Mouse (Mus musculus): ENCODE data around the gene Lhfpl2. TPM values are rescaled to one million over a fixed set of nuclear protein-coding genes. Genes with fewer than 3 reads are reported as not detected.
A peak's percentile ranks its signal among the peaks of the same experiment; 100 is the strongest.

Lhfpl2 gene
- polyA plus RNA-seq, 1 experiment from 2014 or later: 21.7 TPM

DNA sequence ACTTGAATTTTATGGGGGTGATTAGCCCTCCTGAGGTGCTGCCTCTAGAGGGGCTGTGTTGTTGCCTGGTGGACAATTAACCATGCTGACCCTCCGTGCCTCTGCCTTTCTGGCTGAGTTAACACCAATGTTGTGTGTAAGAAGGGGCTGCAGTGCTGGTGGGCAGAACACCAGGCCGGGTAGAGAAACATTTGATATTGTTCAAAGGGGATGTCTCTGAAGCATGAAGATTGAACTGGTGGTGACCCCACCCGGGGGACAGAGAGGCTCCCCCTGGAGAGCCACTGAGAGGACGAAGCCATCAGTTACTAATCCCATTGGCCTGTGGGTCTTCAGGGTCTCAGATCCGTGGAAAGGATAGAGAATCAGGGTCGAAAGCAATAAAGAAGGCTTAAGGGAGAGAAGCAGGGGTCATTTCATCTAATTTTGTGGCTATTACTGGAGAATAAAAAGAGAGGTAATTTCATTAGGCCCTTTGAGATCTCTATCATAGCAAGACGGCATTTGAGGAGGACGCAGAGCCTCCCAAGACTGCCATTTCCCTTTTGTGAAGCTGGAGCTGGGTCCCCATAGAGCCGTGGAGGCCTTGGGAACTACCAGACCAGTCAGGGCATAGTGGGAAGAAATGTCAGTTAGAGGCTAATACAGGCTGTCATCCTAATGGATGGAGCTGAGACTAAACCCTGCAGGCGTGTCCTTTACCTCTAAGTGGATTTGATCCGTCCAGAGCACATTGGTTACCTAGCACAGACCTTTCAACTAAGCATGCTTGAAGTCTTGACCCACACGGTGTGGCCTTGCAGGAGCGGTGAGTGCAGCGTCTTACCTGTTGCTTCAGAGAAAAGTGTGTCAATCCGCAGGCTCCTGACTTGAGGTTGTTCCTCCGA lies 12.1 kb downstream of the Lhfpl2 start:
- 29% methylated on average over 16 of the region's 16 CpGs for WGBS
- Histone ChIP-seq H3K27me3 (peaks cover 98% of the 10 kb centered on the region), H3K4me2 (no peak overlapping the region), H3K36me3 (no peaks in the 10 kb centered on the region), H3K4me3 (no peak overlapping the region), H3K9ac (no peak overlapping the region), H3K9me3 (no peaks in the 10 kb centered on the region), H3K27ac (replicated peaks) (no peak overlapping the region), H3K4me1 (replicated peaks) (peaks cover 38% of the 10 kb centered on the region)
- no peak for ATAC-seq (ENCODE audit: low read depth)

DNA sequence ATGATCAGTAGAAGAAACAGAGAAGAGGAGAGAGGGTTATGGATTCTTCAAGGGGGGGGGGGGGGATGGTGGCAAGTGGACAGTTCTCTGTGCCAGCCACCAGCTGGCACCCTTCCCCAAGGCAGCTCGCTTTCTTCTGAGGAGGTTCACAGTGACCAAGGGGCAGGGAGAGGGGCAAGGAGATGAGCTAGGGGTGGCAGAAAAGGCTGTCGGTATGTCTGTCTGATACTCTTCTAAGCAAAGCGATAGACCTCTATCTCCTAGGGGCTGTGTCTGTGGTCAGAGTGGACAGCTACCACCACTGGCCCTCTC lies 12.7 kb downstream of the Lhfpl2 start:
- H3K27me3 ChIP-seq: peaks cover 98% of the 10 kb centered on the region
- no peak overlapping the region for H3K4me3 ChIP-seq
- 75% methylated on average over 3 of the region's 3 CpGs for WGBS
- peaks cover 32% of the 10 kb centered on the region for H3K4me1 ChIP-seq (replicated peaks)
- H3K27ac ChIP-seq (replicated peaks): no peak overlapping the region
- no peak for ATAC-seq (ENCODE audit: low read depth)
- H3K9me3 ChIP-seq: no peaks in the 10 kb centered on the region
- no peak overlapping the region for H3K9ac ChIP-seq
- no peaks in the 10 kb centered on the region for H3K36me3 ChIP-seq
- no peak overlapping the region for H3K4me2 ChIP-seq

DNA sequence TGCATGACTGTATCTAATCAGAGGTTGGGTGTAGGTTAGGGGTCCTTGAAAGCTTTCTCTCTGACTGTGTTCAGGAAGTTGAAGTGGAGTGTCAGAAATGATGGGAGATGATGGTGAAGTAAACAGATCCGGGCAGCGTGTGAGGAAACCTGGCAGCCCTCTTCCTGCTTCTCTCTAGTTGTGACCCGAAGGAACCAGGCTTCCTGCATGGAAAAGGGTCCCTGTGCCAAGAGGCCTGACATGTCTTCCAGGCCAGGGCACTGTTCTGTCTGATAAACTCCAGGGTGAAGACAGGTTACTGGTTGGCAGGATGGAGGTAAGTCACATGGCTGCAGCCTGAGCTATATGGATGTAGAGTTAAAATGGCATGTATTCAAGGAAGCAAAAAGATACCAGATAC lies 13.3 kb downstream of the Lhfpl2 start:
- WGBS: 96% methylated on average over 3 of the region's 3 CpGs
- no peaks in the 10 kb centered on the region for H3K9me3 ChIP-seq

DNA sequence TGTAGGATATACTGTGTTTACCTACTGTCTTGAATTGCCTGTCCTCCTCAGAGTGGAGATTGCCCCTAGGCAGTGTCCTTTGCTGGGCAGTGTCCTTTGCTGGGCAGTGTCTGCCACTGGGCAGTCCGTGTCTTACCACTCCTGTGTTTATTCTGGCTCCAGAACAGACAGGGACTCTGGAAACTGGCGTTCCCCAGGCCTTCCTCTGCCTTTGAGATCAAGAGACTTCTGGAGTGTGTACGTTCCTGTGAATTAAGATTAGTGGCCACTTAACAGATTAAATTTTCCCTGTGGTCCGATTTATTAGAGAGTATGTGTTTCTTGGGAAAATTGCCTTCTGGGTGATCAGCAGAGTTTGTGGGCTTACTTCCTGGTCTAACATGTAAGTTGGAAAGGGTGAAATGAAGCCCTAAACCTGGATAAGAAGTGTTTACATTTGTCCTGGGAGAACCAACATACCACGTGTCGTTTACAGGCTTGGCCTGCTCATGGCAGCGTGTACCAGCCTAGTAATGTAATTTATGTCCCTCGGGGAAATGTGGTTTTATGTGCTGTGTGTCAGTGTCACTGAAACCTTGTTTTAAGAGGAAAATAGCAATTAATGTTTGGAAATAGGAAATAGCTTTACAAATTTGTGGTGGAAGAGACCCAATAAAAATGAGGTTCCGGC lies 15.6 kb downstream of the Lhfpl2 start:
- no peak for ATAC-seq (ENCODE audit: low read depth)
- Histone ChIP-seq H3K4me3 (no peak overlapping the region), H3K36me3 (no peaks in the 10 kb centered on the region), H3K4me1 (replicated peaks) (peaks cover 37% of the 10 kb centered on the region), H3K9me3 (no peaks in the 10 kb centered on the region), H3K9ac (no peak overlapping the region), H3K27me3 (peaks cover 92% of the 10 kb centered on the region), H3K4me2 (no peak overlapping the region), H3K27ac (replicated peaks) (no peak overlapping the region)
- WGBS: 44% methylated on average over 9 of the region's 9 CpGs

More for the DNA sequence above, 13.3 kb downstream of the Lhfpl2 start:
- H3K4me1 ChIP-seq (replicated peaks): peaks cover 28% of the 10 kb centered on the region
- H3K9ac ChIP-seq: no peak overlapping the region
- H3K36me3 ChIP-seq: no peaks in the 10 kb centered on the region
- H3K4me2 ChIP-seq: no peak overlapping the region
- ATAC-seq (ENCODE audit: low read depth): no peak
- H3K27me3 ChIP-seq: peaks cover 98% of the 10 kb centered on the region
- no peak overlapping the region for H3K4me3 ChIP-seq
- H3K27ac ChIP-seq (replicated peaks): no peak overlapping the region

DNA sequence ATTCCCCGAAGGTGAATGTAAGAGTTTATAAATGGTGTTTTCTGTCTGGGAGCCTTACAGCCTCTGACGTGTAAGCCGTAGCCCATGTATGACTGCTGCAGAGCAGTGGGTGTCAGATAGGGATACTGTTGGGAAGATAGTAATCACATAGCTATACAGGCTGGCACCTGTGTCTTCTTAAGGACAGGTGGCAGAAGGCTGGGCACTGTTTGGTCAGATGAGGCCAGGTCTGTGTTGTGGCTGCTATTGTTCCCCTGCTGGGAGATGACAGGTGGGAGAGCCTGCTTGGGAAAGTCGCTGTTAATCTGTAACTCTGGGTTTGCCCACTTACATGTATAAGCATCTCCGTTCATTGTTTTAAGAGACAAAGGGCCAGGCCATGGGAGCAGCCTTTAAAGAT lies 16.1 kb downstream of the Lhfpl2 start:
- H3K27ac ChIP-seq (replicated peaks): no peak overlapping the region
- H3K4me1 ChIP-seq (replicated peaks): peaks cover 37% of the 10 kb centered on the region
- H3K27me3 ChIP-seq: peaks cover 90% of the 10 kb centered on the region
- no peak overlapping the region for H3K4me3 ChIP-seq
- H3K36me3 ChIP-seq: no peaks in the 10 kb centered on the region
- H3K9me3 ChIP-seq: no peaks in the 10 kb centered on the region
- H3K4me2 ChIP-seq: no peak overlapping the region
- ATAC-seq (ENCODE audit: low read depth): no peak
- WGBS: 43% methylated on average over 5 of the region's 5 CpGs
- H3K9ac ChIP-seq: no peak overlapping the region

DNA sequence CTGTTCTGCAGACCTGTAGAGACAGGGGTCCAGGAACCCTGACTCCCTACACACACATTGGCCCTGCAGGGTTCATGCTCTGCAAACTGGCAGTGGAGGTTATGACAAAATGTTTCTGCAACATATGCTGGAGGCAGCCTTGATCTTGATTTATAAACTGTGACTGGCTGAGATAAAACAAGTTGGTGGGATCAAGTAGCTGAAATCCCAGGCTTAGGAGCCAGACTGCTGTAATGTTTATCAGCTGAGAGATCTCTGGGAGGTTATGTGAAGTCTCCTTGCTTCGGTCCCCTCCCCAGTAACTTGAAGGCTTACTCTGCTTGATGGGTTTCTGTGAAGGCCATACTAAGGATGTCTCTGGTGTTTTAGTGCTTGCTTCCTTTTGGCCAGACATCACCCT lies 17.6 kb downstream of the Lhfpl2 start:
- Histone ChIP-seq H3K4me2 (no peak overlapping the region), H3K4me3 (no peak overlapping the region), H3K27ac (replicated peaks) (no peak overlapping the region), H3K9ac (no peak overlapping the region), H3K4me1 (replicated peaks) (peaks cover 28% of the 10 kb centered on the region), H3K9me3 (no peaks in the 10 kb centered on the region), H3K27me3 (peaks cover 88% of the 10 kb centered on the region), H3K36me3 (no peaks in the 10 kb centered on the region)
- WGBS: 75% methylated on average over 1 of the region's 1 CpGs
- no peak for ATAC-seq (ENCODE audit: low read depth)

DNA sequence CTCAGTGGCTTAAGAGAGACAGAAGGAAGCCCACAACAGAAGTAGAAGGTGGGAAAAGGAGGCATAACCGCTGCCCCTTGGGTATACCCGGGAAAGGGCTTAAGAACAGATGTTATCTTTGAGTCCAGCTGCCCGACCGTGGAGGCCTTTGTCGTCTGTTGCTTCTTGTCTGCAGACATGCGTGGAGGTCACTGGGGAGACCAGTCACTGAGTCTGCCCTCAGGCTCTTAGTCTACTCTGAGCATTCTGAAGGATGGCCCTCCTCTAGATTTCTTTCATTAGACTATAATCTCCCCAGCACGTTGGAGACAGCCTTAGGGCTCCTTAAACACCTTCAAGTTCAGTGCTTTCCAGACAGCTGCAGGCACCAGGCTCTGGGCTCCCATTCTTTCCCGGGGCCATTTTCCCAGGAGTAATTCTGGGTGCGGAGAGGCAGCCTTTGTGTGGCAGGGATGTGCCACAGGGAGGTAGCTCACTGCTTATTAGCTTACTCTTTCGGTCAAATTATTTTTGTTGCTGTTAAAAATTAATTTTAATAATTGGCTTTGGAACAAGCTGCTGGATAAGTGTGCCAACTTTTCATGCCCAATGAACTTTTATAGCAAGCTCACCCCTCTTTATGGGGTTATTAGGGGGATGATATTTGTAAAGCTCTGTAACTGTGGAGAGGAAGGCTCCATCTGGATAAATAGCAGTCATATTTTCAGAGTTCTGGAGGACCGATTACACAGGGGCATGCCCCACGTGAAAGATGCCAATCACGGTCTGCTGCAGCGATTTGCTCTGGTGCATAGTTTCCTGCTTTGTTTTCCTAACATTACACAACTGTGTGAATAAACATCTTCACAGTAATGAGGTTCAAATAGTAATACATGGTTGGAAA lies 19.8 kb downstream of the Lhfpl2 start:
- ATAC-seq (ENCODE audit: low read depth): no peak
- Histone ChIP-seq H3K36me3 (no peaks in the 10 kb centered on the region), H3K9me3 (no peaks in the 10 kb centered on the region), H3K27ac (replicated peaks) (no peak overlapping the region), H3K4me2 (no peak overlapping the region), H3K9ac (no peak overlapping the region), H3K4me3 (no peak overlapping the region), H3K4me1 (replicated peaks) (peaks cover 28% of the 10 kb centered on the region), H3K27me3 (peaks cover 75% of the 10 kb centered on the region)
- 46% methylated on average over 14 of the region's 14 CpGs for WGBS

DNA sequence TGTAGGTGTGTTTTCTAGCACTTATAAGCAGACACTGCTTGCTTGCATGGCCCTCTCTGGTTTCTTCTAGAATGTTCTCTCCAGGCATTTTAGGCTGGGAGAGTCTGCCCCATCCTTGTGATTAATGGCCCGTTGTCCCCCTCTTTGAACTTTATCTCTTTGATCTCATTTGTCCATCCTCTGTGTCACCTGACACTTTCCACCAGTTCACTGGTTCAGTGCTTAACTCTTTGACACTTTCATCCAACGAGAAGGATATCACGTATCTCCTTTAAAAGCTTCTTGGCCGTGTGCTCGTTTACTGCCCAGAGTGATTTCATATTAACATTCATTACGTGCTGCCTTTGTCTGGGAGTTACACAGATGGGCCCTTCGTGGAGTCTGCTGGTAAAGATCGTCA lies 25.6 kb downstream of the Lhfpl2 start:
- Histone ChIP-seq H3K4me3 (no peak overlapping the region), H3K27me3 (peaks cover 43% of the 10 kb centered on the region), H3K36me3 (no peaks in the 10 kb centered on the region), H3K9ac (no peak overlapping the region), H3K4me1 (replicated peaks) (peaks cover 16% of the 10 kb centered on the region), H3K4me2 (no peak overlapping the region), H3K27ac (replicated peaks) (no peak overlapping the region), H3K9me3 (no peaks in the 10 kb centered on the region)
- ATAC-seq (ENCODE audit: low read depth): no peak
- 51% methylated on average over 8 of the region's 8 CpGs for WGBS

DNA sequence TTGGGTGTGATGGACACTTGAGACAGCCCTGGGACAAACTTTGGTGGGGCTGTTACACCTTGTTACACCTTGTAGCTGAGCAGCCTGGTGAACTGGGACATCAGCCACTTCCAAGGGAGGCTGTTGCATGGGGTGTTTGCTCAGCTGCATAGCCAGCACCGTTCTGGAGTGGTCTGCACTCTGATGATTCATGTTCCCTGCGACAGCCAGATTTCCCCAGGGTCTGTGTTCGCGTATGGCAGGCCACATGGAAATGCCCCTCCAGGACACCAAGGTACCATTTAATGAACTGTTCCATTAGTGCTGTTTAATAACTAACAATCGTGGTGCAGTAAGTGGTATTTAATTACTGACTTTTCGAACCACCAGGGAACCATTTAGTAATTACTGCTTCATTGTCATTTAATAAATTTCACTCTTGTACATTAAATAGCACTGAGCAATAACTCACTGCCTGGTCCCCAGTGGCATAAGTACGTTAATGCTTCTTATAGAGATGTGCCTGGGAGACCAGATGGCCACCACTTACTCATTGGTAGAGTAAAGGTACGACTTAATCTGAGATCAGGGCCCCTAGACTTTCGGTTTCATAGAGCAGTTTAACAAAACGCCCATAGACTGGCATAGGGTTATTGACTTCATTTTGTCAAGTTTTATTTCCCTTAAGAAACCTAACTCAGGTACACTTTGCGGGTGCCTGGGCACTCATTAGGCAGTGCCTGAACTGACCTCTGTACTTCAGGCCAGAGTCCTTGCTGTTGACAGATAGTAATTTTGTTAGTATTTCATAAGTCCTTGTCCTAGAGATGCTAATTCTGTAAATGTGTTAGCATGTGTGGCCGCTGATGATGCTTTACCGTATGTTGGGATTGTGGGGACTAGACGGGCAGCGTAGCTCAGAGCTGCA lies 26.9 kb downstream of the Lhfpl2 start:
- H3K27ac ChIP-seq (replicated peaks): no peak overlapping the region
- peaks cover 16% of the 10 kb centered on the region for H3K4me1 ChIP-seq (replicated peaks)
- H3K9ac ChIP-seq: no peak overlapping the region
- ATAC-seq (ENCODE audit: low read depth): peak; percentile 90
- WGBS: 53% methylated on average over 15 of the region's 15 CpGs
- H3K4me3 ChIP-seq: no peak overlapping the region
- no peaks in the 10 kb centered on the region for H3K9me3 ChIP-seq
- H3K36me3 ChIP-seq: no peaks in the 10 kb centered on the region
- peaks cover 40% of the 10 kb centered on the region for H3K27me3 ChIP-seq
- no peak overlapping the region for H3K4me2 ChIP-seq

DNA sequence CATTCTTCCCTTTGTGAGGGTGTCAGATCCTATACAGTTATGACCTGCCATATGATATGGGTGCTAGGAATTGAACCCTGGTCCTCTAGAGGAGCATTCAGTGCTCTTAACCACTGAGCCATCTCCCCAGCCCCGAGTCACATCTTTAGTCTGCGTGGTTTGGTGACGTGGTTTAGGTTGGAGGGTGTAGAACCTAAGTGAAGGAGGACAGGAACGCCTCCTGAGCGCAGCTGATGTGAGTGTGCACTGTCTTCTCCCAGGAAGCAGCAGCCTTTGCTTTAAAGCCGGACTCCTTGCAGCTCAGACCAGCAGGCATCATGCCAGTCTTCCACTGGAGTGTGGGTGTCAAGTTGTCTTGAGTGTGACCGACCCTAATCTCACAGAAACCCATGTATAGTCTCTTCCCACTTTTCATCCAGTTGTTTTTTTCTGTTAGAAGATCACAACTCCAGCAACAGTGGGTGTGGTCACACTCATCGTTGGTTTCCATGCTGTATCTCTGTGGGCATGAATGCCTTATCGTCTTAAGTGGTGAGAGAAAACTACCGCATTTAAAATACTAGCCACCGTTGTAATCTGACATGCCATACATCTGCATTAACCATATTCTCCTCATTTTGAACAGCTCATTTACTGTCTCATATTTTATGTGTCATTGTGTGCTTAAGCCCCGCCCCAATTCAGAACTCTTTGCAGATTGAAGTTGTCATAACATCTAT lies 28.7 kb downstream of the Lhfpl2 start:
- no peak overlapping the region for H3K4me2 ChIP-seq
- no peaks in the 10 kb centered on the region for H3K36me3 ChIP-seq
- H3K4me3 ChIP-seq: no peak overlapping the region
- peaks cover 16% of the 10 kb centered on the region for H3K4me1 ChIP-seq (replicated peaks)
- H3K27ac ChIP-seq (replicated peaks): 0 out of 2 replicates have a peak overlapping the region, but pooled peaks have one; percentile 13
- no peak for ATAC-seq (ENCODE audit: low read depth)
- WGBS: 93% methylated on average over 12 of the region's 12 CpGs
- H3K27me3 ChIP-seq: peaks cover 47% of the 10 kb centered on the region
- no peaks in the 10 kb centered on the region for H3K9me3 ChIP-seq
- no peak overlapping the region for H3K9ac ChIP-seq

DNA sequence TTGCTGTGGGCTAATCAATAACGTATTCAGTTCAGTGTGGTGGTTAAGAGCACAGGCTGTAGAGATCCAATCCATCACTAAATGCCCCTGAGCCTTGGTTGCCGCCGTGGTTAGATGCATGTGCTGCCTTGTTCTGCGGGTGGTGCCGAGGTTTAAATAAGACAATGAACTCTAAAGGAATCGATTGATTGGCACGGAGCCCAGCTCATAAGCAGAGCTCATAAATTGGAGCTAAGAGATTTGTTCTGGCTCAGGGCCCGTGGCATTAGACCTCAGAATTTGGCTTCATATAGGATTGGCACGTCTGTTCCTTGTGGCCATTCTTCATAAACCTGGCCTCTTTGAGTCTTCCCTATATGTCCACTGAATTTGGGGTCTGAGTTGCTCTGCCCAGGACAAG lies 29.5 kb downstream of the Lhfpl2 start:
- no peak overlapping the region for H3K9ac ChIP-seq
- no peaks in the 10 kb centered on the region for H3K36me3 ChIP-seq
- peaks cover 16% of the 10 kb centered on the region for H3K4me1 ChIP-seq (replicated peaks)
- no peaks in the 10 kb centered on the region for H3K9me3 ChIP-seq
- H3K27ac ChIP-seq (replicated peaks): 0 out of 2 replicates have a peak overlapping the region, but pooled peaks have one; percentile 13
- ATAC-seq (ENCODE audit: low read depth): no peak
- H3K4me2 ChIP-seq: no peak overlapping the region
- H3K4me3 ChIP-seq: no peak overlapping the region
- 46% methylated on average over 9 of the region's 9 CpGs for WGBS
- peaks cover 51% of the 10 kb centered on the region for H3K27me3 ChIP-seq

Measured in neural tube, embryonic 13.5 days (tissue).